Mouse (Mus musculus) A20 (cell line): ENCODE measurements at regions not wholly inside any gene's neighbourhood (a gene's known extent, or its start where the extent isn't known, plus 50 kb on each side); places are given as distances from the start of the nearest gene placed in this dataset.
A peak's percentile ranks its signal among the peaks of the same experiment; 100 is the strongest.

ENCODE experiments used
- DNase-seq: peaks from one replicate; pipeline ENCODE4 v3.0.0-alpha.2; 2011; ENCODE audit warnings: low read depth, low spot score

DNA sequence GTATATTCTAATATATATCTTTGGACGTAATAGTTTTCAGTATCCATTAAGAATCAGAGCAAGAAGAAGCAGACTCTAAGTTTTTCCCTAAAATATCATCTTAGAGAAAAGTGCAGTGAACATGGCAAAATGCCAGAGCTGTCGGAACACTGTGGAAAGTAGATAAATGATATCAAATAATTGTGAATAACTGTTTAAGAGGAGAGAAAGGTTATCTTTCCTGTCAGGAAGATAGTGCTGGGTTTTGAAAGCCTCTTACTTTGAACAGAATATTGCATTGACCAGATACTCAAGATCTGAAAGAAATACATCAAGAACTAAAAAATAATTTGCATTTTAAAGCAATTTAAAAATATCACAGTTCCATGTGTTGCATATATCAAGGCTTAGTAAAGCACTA is 1549.2 kb downstream of the Pcdh18 start:
- no peak for DNase-seq

DNA sequence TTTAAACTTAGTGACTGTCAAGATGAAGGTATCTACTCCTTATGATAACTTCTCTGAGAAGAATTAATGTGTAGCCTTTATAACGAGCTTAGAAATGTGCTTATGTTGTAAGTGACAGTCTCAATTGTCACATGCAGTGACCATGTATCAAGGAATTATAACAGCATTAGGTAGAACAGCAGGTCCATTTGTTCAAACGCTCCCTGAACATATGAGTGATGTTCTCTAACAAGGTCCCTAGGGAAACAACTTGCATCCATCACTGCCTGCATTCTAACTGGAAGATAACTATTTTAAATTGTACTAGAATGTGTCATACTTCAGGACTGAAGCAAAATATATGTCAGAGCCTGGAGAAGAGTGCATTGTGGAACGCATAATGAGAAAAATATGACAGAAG is 1562.8 kb downstream of the Pcdh18 start:
- DNase-seq: no peak

DNA sequence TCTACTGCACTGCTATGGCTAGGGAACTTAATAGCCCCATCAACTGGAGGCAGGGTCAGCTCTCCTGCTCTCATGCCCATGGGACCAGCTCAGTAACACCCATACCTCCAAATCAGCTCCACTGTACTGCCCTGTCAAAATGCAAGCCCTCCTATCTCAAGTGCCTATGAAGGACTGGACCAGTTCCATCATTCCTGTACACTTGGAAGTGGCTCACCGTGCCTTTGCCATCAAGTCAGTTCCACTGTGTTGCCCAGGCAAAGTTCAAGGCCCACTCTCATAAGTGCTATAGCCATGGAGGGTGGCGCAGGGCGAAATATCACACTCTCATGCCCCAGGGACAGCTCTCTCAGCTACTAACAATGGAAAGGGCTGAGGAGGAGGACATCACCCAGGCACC is 1612.2 kb downstream of the Pcdh18 start:
- no peak for DNase-seq

DNA sequence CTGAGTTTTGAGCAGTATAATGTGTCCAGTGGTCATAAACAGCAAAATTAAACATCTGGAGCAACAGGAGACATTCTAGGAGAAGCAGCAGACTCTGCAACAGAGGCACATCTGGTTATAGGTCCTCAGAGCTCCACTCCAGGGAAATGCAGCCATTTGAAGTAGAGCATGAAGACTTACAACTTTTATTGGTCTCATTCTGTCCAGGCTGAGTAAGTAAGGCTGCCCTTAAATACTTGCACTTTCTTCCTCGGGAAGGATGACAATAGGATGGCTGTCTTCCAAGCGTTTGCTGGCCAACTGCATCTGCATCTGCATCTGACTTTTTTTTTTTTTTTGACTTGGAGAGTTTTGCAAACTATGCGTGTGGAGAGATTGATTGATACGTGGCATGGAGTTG is 1622.2 kb downstream of the Pcdh18 start:
- no peak for DNase-seq

DNA sequence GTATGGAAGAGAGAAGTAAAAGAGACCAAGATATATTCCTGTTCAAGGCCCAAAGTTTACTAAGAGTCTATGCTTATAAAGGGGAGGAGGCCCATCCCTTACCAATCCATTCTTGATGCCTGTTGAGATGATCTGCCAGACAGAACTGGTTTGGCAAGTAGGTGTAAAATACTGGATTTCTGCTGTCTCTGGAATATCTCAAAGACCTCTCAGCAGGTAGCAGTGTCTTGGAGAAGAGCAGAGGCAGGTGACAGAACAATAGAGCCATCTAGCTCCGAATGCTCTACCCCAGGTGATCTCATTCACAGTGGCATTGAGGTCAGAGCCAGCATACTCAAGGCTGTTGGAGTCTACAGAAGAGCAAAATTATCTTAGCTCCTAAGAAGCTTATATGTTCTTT is 1632.9 kb downstream of the Pcdh18 start:
- no peak for DNase-seq

DNA sequence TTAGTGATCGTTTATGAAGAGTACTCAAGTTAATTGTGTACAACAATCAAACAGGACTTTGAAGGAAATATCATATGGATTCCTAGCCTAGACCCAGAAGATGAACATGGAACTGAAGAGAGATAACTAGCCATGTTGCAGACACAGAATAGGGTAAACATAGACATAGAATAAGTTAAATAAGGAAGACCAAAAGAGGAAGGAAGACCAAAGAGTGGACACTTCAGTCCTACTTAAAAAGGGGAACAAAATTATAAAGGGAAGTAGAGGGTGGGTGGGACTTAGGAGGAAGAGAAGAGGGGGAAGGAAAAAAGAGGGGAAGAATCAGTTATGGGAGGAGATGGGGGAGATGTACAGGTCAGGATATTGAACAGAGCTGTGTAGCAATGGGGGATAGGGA is 1652.8 kb upstream of the Pabpc4l start:
- DNase-seq: peak; percentile 19

DNA sequence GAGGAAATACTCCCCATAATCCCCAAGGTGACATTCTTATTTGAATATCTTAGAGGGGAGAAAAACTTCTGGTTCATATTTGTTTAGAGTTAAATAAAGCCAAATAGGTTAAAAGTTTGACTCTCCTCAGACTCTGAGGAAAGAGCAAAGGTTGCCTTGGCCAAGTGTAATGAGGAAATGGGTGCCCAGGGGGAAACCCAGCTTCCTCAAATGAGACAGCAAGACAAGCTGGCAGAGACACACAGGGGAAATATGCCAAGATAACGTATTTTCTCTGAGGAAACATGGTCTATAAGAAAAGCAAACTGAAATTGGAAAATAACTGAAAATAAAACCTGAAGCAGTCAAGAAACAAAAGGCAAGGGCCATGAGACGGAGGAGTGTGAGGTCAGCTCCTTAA is 1632.6 kb upstream of the Pabpc4l start:
- peak; percentile 65 for DNase-seq

DNA sequence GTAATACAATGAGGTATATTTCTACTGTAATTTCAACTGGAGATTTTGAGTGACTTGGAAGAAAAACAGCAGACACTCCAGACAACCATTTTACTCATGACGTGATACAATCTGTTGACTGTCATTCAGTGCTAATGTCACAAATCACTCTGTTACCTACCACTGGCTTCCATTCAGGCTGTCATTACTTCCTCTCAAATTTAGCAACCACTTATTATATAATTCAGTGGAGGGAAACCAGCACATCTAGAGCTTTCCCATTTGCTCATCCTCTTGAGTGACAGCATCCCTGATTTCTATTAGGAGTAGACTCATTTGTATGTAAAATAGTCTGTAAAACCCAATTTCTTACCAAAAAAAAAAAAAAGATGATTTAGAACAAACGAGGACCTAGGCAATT is 1627.3 kb upstream of the Pabpc4l start:
- DNase-seq: no peak

DNA sequence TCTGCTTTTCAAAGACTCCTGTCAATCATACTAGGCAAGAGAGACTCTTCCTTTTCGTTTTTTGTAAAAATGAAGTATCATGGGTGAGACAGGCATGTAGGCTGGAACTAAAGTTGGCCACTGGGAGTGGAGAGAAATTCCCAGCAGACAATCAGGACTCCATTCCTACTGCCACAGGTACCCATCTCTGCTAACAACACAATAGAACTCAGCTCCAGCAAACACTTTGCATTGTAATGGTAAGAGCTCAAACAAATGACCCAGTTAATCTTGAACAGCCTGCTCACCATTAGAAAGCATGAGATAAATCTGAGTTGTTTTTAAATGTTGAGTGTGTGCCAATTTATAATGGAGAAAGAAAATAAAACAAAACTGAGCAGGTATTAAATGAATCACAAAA is 1620.6 kb upstream of the Pabpc4l start:
- no peak for DNase-seq
